Mouse (Mus musculus): ENCODE measurements around the gene Olfr963. TPM values are rescaled to one million over a fixed set of nuclear protein-coding genes. Genes with fewer than 3 reads are reported as not detected.
"Not testable (repeated sequence)": the region's sequence is repeated elsewhere in the genome, so short reads cannot be mapped to it uniquely, and the experiment has no call there.

The Olfr963 gene
- not detected in 2 replicates for total RNA-seq (2017)

DNA sequence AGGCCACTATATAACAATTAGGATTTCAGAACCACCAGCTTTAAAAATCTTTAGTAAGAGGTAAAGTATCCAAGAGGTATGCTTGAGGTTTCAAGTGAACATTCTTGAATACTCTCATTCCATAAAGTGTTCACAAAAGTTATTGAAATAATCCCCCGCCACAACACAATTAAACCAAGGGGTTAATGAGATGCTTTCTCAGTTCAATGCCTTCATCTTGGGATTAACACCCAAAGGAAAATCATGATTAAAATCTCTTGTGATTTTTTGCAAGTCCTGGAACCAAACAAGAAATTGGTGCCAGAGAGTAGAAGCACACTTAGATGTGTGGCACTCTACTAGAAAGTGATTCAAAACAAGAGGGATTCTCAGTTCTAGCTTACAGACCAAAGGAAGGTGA lies at the start of gene Olfr963:
Olfr963 (plus strand) TSS at position 301 of the 400 bp plus-strand sequence.
- ATAC-seq (replicated peaks in 1 of 2; ENCODE audit: insufficient read depth in 1 of 2, low FRiP score in 2 of 2, low TSS enrichment in 1 of 2, low read depth in 1 of 2, poor library complexity in 2 of 2, severe bottlenecking in 2 of 2) = no peak

DNA sequence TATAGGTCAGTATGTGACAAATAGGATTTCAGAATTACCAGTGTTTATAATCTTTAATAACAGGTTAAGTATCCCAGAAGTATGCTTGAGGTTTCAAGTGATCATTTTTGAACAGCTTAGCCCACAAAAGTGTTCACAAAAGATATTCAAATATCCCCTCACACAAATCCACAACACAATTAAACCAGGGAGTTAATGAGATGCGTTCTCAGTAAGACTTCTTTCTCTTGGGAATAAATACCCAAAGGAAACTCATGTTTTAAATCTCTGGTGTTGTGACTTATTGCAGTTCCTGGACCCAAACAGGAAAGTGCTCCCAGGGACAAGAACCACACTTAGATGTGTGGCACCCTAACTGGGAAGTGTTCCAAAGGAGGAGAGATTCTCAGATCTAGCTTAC lies 45.9 kb upstream of the Olfr963 start, which contains the start of gene Olfr960:
Olfr960 (plus strand) TSS at position 301 of the 400 bp plus-strand sequence.
- ATAC-seq (replicated peaks in 1 of 2; ENCODE audit: insufficient read depth in 1 of 2, low FRiP score in 2 of 2, low TSS enrichment in 1 of 2, low read depth in 1 of 2, poor library complexity in 2 of 2, severe bottlenecking in 2 of 2) = no peak

DNA sequence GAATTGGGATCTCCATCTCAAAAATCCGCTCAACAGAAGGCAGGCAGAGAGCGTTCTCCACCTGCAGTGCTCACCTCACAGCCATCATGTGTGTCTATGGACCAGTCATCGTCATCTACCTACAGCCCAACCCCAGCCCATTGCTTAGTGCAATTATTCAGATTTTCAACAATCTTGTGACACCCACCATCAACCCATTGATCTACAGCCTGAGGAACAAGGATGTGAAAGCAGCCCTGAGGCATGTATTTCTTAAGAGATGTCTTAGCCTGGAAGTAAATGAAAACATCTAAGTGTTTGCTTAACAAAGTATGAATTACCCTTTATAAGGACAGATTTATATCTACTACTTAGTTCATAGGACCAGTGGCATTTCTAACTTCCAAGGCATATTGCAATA lies 43.2 kb upstream of the Olfr963 start:
- ATAC-seq (replicated peaks in 1 of 2; ENCODE audit: insufficient read depth in 1 of 2, low FRiP score in 2 of 2, low TSS enrichment in 1 of 2, low read depth in 1 of 2, poor library complexity in 2 of 2, severe bottlenecking in 2 of 2) = no peak

DNA sequence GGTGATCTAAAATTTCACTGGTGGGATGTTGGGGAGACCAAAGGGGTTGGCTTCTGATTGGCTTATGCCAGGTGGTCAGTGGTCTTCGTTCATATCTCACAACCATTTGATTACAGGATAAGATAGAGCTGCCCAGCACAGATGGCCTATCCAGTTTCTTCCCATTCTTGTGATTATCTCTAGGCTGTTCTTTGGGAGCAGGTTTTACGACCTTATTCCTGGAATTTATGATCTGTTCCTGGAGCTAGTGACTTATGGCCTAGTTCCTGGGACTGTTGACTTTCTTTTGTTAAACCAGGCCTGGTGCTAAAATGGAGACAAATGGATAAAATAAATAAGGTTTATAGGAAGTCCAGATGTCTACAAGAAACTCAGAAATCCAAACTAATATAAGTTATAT lies 42.3 kb upstream of the Olfr963 start:
- no peak for ATAC-seq (replicated peaks in 1 of 2; ENCODE audit: insufficient read depth in 1 of 2, low FRiP score in 2 of 2, low TSS enrichment in 1 of 2, low read depth in 1 of 2, poor library complexity in 2 of 2, severe bottlenecking in 2 of 2)

DNA sequence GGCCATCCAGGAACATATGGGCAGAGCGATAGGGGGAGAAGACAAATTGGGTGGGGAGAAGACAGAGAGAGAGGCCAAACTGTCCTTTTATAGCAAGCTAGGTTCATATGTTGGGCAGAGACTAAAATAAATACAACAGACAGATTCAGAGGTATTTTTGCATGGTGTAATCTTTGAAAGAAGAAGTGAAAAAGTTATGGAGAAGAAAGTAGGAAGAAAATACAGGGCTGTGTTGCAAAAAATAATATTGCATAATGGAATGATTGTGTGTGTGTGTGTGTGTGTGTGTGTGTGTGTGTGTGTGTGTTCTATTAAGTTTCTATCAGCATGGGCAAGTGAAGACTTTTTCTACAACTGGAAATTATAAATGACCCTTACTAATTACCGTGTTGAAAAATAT lies 37.9 kb upstream of the Olfr963 start:
- ATAC-seq (replicated peaks in 1 of 2; ENCODE audit: insufficient read depth in 1 of 2, low FRiP score in 2 of 2, low TSS enrichment in 1 of 2, low read depth in 1 of 2, poor library complexity in 2 of 2, severe bottlenecking in 2 of 2) = no peak

DNA sequence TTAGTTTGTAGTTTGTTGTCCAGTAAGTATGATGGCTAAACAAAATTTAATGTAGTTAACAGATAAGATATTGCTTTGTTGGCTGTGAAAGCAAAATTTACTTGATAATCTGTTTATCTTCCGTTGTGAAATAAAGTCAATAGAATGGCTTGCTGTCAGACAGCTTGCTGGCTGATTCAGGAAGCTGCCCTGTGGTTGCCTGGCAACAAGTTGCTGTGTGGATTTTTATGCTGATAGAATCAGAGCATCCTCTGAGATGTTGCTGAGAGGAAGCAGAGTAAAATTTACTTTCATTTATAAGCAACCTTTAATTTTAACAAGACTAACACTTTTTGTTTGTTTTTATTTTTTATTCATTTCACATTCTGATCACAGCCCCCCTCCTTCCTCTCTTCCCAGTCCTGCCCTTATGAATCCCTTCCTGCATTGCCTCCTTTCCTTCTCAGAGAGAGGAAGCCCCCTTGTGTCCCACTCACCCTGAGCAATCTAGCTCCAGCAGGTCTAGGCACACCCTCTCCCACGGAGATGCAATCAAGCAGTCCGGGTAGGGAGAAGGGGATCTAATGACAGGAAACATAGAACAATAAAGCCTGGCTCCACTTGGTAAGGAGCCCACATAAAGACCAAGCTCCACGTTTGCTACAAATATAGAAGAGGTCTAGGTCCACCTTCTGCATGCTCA lies 33.0 kb upstream of the Olfr963 start:
- ATAC-seq (replicated peaks in 1 of 2; ENCODE audit: insufficient read depth in 1 of 2, low FRiP score in 2 of 2, low TSS enrichment in 1 of 2, low read depth in 1 of 2, poor library complexity in 2 of 2, severe bottlenecking in 2 of 2) = no peak

DNA sequence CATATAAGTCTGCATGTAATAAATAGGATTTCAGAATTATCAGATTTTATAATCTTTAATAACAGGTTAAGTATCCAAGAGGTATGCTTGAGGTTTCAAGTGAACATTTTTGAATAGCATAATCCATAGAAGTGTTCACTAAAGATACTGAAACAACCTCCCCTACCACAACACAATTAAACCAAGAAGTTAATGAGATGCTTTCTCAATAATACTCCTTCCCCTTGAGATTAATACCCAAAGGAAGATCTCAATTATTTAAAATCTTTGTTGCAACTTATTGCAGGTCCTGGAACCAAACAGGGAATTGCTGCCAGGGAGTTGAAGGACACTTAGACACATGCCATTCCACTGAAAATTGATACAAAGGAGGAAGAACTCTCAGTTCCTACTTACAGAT lies 22.2 kb upstream of the Olfr963 start, which contains the start of gene Olfr961:
Olfr961 (plus strand) TSS at position 301 of the 400 bp plus-strand sequence.
- ATAC-seq (replicated peaks in 1 of 2; ENCODE audit: insufficient read depth in 1 of 2, low FRiP score in 2 of 2, low TSS enrichment in 1 of 2, low read depth in 1 of 2, poor library complexity in 2 of 2, severe bottlenecking in 2 of 2) = no peak

DNA sequence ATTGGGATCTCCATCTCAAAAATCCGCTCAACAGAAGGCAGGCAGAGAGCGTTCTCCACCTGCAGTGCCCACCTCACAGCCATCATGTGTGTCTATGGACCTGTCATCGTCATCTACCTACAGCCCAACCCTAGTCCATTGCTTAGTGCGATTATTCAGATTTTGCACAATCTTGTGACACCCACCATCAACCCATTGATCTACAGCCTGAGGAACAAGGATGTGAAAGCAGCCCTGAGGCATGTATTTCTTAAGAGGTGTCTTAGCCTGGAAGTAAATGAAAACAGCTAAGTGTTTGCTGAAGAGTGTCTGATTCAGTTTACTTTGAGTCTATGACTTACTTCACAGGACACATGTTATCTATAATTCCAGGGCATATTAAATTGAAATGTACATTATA lies 19.6 kb upstream of the Olfr963 start:
- ATAC-seq (replicated peaks in 1 of 2; ENCODE audit: insufficient read depth in 1 of 2, low FRiP score in 2 of 2, low TSS enrichment in 1 of 2, low read depth in 1 of 2, poor library complexity in 2 of 2, severe bottlenecking in 2 of 2) = no peak

DNA sequence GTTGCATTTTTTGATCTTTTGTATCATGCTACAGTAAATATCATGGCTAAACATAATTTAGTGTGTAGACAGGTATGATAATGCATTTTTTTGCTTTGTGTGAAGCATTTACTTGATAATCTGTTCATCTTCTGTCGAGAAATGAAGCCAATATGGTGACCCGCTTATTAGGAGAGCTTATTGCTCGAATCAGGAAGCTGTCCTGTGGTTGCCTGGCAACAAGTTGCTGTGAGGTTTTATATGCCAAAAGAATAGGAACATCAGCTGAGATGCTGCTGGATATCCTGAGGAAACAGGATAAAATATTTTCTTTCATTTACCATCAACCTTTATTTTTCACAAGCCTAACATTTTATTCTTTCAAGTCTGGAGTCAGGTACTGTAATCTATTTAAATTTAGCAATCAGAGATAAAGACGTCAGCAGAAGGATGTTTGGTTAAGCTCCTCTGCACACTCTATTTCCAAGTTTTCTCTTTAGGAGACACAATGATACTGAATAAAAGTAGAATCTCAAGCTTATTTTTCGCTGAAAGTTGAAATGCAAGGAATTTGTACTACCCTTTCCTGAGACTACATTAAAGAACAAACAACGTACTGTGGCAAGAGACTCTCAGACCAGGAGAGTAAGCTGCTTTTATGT lies 12.1 kb upstream of the Olfr963 start:
- ATAC-seq (replicated peaks in 1 of 2; ENCODE audit: insufficient read depth in 1 of 2, low FRiP score in 2 of 2, low TSS enrichment in 1 of 2, low read depth in 1 of 2, poor library complexity in 2 of 2, severe bottlenecking in 2 of 2) = no peak

DNA sequence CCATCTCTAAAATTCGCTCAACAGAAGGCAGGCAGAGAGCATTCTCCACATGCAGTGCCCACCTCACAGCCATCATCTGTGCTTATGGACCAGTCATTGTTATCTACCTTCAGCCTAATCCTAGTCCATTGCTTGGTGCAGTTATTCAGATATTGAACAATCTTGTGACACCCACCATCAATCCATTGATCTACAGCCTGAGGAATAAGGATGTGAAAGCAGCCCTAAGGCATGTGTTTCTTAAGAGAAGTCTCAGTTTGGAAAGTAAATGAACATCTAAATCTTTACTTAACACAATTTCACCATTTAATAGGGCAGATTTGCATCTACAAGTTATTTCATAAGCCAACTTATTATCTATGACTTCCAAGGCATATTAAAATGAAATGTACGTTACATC lies 2.7 kb downstream of the Olfr963 start:
- no peak for ATAC-seq (replicated peaks in 1 of 2; ENCODE audit: insufficient read depth in 1 of 2, low FRiP score in 2 of 2, low TSS enrichment in 1 of 2, low read depth in 1 of 2, poor library complexity in 2 of 2, severe bottlenecking in 2 of 2)

DNA sequence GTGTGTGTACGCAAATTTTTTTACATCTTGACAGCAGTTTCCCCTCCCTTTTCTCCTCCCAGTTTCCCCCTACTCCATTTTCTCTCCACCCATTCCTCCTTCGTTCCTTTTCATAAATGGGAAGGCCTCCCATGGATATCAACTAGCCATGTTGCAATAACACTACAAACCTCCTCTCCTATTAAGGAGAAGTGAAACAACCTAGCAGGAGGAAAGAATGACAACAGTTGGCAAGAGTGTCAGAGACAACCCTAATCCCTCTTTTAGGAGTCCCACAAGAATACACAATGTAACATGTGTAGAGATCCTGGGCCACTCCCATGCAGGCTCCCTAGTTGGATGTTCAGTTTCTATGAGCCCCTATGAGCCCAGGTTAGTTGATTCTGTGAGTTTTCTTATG lies 7.8 kb downstream of the Olfr963 start:
- ATAC-seq (replicated peaks in 1 of 2; ENCODE audit: insufficient read depth in 1 of 2, low FRiP score in 2 of 2, low TSS enrichment in 1 of 2, low read depth in 1 of 2, poor library complexity in 2 of 2, severe bottlenecking in 2 of 2) = no peak

DNA sequence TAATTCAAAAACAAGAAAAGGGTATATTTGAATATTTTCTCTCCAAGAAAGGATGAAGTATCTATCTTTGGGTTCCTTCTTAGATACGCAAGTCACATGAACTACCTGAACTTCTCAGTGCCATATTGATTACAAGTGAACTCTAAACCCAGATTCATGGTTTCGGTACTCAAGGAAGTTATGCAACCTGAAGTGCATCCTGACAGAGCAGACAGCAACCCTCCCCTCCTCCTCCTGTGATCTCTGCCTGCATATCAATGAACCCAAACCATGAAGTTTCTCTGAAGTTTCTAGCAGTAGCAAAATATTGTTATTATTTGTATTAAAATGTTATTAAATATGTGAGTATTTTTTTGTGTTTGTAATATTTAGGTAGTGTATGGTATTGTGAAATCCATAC lies 11.6 kb downstream of the Olfr963 start:
- ATAC-seq (replicated peaks in 1 of 2; ENCODE audit: insufficient read depth in 1 of 2, low FRiP score in 2 of 2, low TSS enrichment in 1 of 2, low read depth in 1 of 2, poor library complexity in 2 of 2, severe bottlenecking in 2 of 2) = no peak

DNA sequence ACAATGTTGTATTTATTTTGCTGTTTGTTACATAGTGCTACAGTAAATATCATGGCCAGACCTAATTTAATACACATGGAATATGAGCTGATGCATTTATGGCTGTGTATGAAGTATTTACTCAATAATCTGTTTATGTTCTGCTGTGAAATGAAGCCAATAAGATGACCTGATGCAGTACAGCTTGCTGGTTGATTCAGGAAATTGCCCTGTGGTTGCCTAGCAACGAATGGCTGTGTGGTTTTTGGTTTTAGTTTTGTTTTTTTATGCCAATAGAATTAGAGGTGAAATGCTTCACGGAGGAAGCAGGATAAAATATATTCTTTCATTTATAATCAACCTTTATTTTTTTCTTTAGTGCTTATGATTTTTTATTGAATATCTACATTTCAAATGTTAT lies 12.3 kb downstream of the Olfr963 start:
- ATAC-seq (replicated peaks in 1 of 2; ENCODE audit: insufficient read depth in 1 of 2, low FRiP score in 2 of 2, low TSS enrichment in 1 of 2, low read depth in 1 of 2, poor library complexity in 2 of 2, severe bottlenecking in 2 of 2) = peak; percentile 91 to 92

DNA sequence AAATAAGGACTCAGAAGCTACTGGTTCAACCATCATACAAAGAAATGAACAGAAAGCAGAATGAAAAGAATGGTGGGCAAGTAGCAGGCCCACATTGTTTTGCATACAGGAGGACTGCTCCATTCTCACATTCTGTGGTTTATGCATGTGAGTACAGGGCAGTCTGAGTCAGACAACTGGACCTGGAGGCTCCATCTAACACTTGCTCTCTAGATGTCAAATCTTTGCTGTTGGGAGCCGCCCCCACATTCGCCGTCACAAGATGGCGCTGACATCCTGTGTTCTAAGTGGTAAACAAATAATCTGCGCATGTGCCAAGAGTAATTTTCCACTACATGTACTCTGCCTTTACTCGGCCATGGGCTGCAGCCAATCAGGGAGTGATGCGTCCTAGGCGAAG lies 34.1 kb downstream of the Olfr963 start:
- ATAC-seq (replicated peaks in 1 of 2; ENCODE audit: insufficient read depth in 1 of 2, low FRiP score in 2 of 2, low TSS enrichment in 1 of 2, low read depth in 1 of 2, poor library complexity in 2 of 2, severe bottlenecking in 2 of 2) = not testable (repeated sequence)

DNA sequence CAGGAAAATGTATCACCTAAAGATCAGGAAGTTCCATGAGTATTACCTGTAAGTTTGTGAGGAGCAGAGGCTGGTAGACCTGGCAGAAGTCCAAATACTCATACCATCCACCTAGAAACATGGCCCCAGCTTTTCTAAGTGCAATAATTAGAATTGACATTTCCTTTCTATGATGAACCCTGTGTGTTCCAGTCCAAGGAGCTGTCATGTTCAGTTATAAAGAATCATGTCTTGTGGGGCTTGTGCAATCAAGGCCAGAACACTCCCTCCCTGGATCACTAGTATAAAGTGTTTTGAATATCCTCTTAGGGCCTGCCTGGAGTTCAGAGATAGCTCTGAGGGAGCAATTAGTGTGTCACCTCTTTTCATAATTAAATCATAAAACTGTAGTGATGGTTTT lies 40.0 kb downstream of the Olfr963 start, which contains the start of gene Olfr149:
Olfr149 (minus strand) TSS at position 101 of the 400 bp plus-strand sequence.
- ATAC-seq (replicated peaks in 1 of 2; ENCODE audit: insufficient read depth in 1 of 2, low FRiP score in 2 of 2, low TSS enrichment in 1 of 2, low read depth in 1 of 2, poor library complexity in 2 of 2, severe bottlenecking in 2 of 2) = no peak

DNA sequence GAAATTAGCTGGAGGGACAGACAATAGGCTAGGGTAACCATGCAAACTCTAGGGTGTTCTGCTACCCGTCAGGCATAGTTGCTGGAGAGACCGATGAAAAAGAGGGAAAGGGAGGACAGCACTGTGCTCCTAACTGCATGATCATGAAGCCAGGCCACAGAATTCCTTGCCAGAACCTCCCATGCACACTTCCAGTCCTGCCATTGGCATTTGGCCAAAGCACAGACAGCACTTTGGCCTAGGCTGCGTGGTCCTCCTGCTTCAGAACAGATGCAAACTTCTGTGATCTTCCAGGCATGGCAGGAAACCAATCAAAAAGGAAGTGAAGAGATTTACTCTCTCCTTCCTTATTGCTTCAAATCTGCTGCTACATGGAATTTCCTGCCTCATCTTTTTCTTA lies 42.0 kb downstream of the Olfr963 start:
- ATAC-seq (replicated peaks in 1 of 2; ENCODE audit: insufficient read depth in 1 of 2, low FRiP score in 2 of 2, low TSS enrichment in 1 of 2, low read depth in 1 of 2, poor library complexity in 2 of 2, severe bottlenecking in 2 of 2) = no peak

DNA sequence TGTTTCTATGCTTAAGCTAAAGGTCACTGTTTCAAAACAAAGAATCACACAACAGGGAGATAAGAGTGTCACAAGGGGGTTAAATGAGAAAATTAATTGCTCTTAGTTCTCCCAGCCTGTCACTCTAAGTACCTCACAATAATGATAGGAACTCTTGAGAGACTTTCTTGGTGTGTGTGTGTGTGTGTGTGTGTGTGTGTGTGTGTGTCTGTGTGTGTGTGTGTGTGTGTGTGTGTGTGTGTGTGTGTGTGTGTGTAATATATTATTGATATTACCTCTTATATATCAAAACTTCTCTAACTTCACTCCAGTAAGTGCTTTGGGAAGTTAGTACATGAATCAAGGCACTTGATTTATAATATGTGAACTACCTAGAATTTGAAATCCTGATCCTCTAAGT lies 44.0 kb downstream of the Olfr963 start, which contains the start of gene Olfr965:
Olfr965 (plus strand) TSS at position 301 of the 400 bp plus-strand sequence.
- ATAC-seq (replicated peaks in 1 of 2; ENCODE audit: insufficient read depth in 1 of 2, low FRiP score in 2 of 2, low TSS enrichment in 1 of 2, low read depth in 1 of 2, poor library complexity in 2 of 2, severe bottlenecking in 2 of 2) = no peak

Measured in hematopoietic stem cell, adult 5-6 weeks (primary cell).